ENCODE assay signal across 11 mouse cellular contexts in genomic region chr10:119455543-119455940, GRCm38 (mm10). TPM values are rescaled to one million over a fixed set of nuclear protein-coding genes. Genes with fewer than 3 reads are reported as not detected.
A peak's percentile ranks its signal among the peaks of the same experiment; 100 is the strongest.
DNase-seq lines count a peak whose midpoint lies in the region; ATAC-seq lines count a peak whose summit lies in the region.
"Had no signal": no experiment of that assay in that cellular context is flagged by ENCODE, and none has a peak within 500 bp of the region (broad histone marks: within the 10 kb centered on the region; RNA-seq: fewer than 3 reads in every experiment).

No protein-coding gene starts in this region.

- ATAC-seq in kidney, embryonic 16.5 days (ENCODE audit: low FRiP score, low TSS enrichment): no peak
- ATAC-seq in neural tube, embryonic 13.5 days (ENCODE audit: low read depth): no peak

- WGBS in kidney, embryonic 16.5 days: 9% methylated on average over 10 of the region's 10 CpGs
- 16% methylated on average over 10 of the region's 10 CpGs for WGBS in forebrain, embryonic 10.5 days
- 23% methylated on average over 10 of the region's 10 CpGs for whole genome bisulfite sequencing in limb, embryonic 10.5 days
- 11% methylated on average over 10 of the region's 10 CpGs for WGBS in neural tube, embryonic 13.5 days

- peak overlapping the region; percentile 98 for H3K4me2 ChIP-seq in kidney, embryonic 16.5 days (replicated peaks; ENCODE audit: low read depth, low read length)
- peak overlapping the region; percentile 97 for H3K4me2 ChIP-seq in neural tube, embryonic 13.5 days

- peak overlapping the region; percentile 83 for H3K4me3 ChIP-seq in kidney, embryonic 16.5 days (ENCODE audit: low read length)
- H3K4me3 ChIP-seq in forebrain, embryonic 10.5 days: peak overlapping the region; percentile 82
- peak overlapping the region; percentile 82 for H3K4me3 ChIP-seq in limb, embryonic 10.5 days
- peak overlapping the region; percentile 84 for H3K4me3 ChIP-seq in neural tube, embryonic 13.5 days
- H3K4me3 ChIP-seq: megakaryocyte, embryonic 14.5 days had no signal

- H3K27me3 ChIP-seq in kidney, embryonic 16.5 days (ENCODE audit: insufficient read depth, low read length): no peaks in the 10 kb centered on the region; the same call in 1 of the 2 replicates
- H3K27me3 ChIP-seq in forebrain, embryonic 10.5 days (ENCODE audit: poor library complexity, severe bottlenecking): peaks cover 18% of the 10 kb centered on the region
- peaks cover 21% of the 10 kb centered on the region; the same call in 1 of the 2 replicates for H3K27me3 ChIP-seq in limb, embryonic 10.5 days (ENCODE audit: low read depth, poor library complexity, severe bottlenecking)
- no peaks in the 10 kb centered on the region for H3K27me3 ChIP-seq in neural tube, embryonic 13.5 days

- no peaks in the 10 kb centered on the region for H3K9me3 ChIP-seq in kidney, embryonic 16.5 days (ENCODE audit: low read length)
- no peaks in the 10 kb centered on the region for H3K9me3 ChIP-seq in forebrain, embryonic 10.5 days
- no peaks in the 10 kb centered on the region for H3K9me3 ChIP-seq in limb, embryonic 10.5 days (replicated peaks)
- H3K9me3 ChIP-seq in neural tube, embryonic 13.5 days: no peaks in the 10 kb centered on the region

- no peaks in the 10 kb centered on the region for H3K36me3 ChIP-seq in kidney, embryonic 16.5 days (ENCODE audit: insufficient read depth, low read length)
- H3K36me3 ChIP-seq in forebrain, embryonic 10.5 days (replicated peaks): no peaks in the 10 kb centered on the region
- no peaks in the 10 kb centered on the region for H3K36me3 ChIP-seq in limb, embryonic 10.5 days
- no peaks in the 10 kb centered on the region for H3K36me3 ChIP-seq in neural tube, embryonic 13.5 days
- H3K36me3 ChIP-seq: G1E had no signal

- peak overlapping the region; percentile 81; the same call in 1 of the 2 replicates for H3K9ac ChIP-seq in kidney, embryonic 16.5 days (replicated peaks; ENCODE audit: low read length)
- H3K9ac ChIP-seq in neural tube, embryonic 13.5 days: peak overlapping the region; percentile 86

- no peak overlapping the region for H3K27ac ChIP-seq in kidney, embryonic 16.5 days (ENCODE audit: low read length)
- H3K27ac ChIP-seq in forebrain, embryonic 10.5 days: no peak overlapping the region
- no peak overlapping the region for H3K27ac ChIP-seq in limb, embryonic 10.5 days
- no peak overlapping the region for H3K27ac ChIP-seq in neural tube, embryonic 13.5 days (replicated peaks)

- H3K4me1 ChIP-seq in kidney, embryonic 16.5 days (ENCODE audit: insufficient read depth, low read length): peaks cover 17% of the 10 kb centered on the region
- H3K4me1 ChIP-seq in forebrain, embryonic 10.5 days: peaks cover 41% of the 10 kb centered on the region
- peaks cover 48% of the 10 kb centered on the region for H3K4me1 ChIP-seq in limb, embryonic 10.5 days
- H3K4me1 ChIP-seq in neural tube, embryonic 13.5 days (replicated peaks): peaks cover 43% of the 10 kb centered on the region

- no peak for DNase-seq in kidney, adult 9 months
- DNase-seq in forebrain, embryonic 10.5 days (ENCODE audit: extremely low spot score, low spot score): no peak
- no peak for DNase-seq in limb, embryonic 10.5 days (ENCODE audit: low spot score)
- no peak for DNase-seq in gastrocnemius, adult 18-20 months (ENCODE audit: low spot score)
- no peak for DNase-seq in left cerebral cortex, adult 8-10 months (ENCODE audit: low spot score in 2 of 2)
- no peak for DNase-seq in left cerebral cortex, adult 11 months (ENCODE audit: low spot score)
- DNase-seq: gastrocnemius, postnatal 14 days had no signal

RNA-seq across cellular contexts. Expression of gene Grip1, which starts 1.9 kb away (rescaled TPM):
- 3.3 and 3.5 TPM in 2 replicates for polyA plus RNA-seq in kidney, embryonic 16.5 days (2015; fragmentation: Nextera tagmentation; extraction: Ambion mirVana)
- polyA plus RNA-seq in forebrain, embryonic 10.5 days (2016; fragmentation: Nextera tagmentation; extraction: Ambion mirVana): 4.3 and 5.2 TPM in 2 replicates
- 2.0 and 2.8 TPM in 2 replicates for polyA plus RNA-seq in limb, embryonic 10.5 days (2016; fragmentation: Nextera tagmentation; extraction: Ambion mirVana)
- 19.8 and 20.2 TPM in 2 replicates for polyA plus RNA-seq in neural tube, embryonic 13.5 days (2015; fragmentation: Nextera tagmentation; extraction: Ambion mirVana)
- total RNA-seq in gastrocnemius, adult 18-20 months (2021): not detected
- 10 to 100 TPM; 17.2 to 21.3 (median 19.1) TPM for total RNA-seq in left cerebral cortex, adult 8-10 months (2022)
- polyA plus RNA-seq: G1E had no signal
